Mouse (Mus musculus): Measurements from ENCODE around the gene BC034090.

GRCm38 (mm10) chr1:155188656-155189055 lies 55.6 kb downstream of the BC034090 start:
- no peak for TF ChIP-seq POLR2A (IDR thresholded peaks at IDR 0.05; ENCODE audit: insufficient read depth, low read depth, low read length)
- TF ChIP-seq CTCF (IDR thresholded peaks at IDR 0.05; ENCODE audit: insufficient read depth, low read depth, low read length) = no peak

Data from olfactory bulb, adult 2 months (tissue).